Mouse (Mus musculus) liver, embryonic 16.5 days (tissue): Measurements from ENCODE around the gene Mypn. TPM values are rescaled to one million over a fixed set of nuclear protein-coding genes. Genes with fewer than 3 reads are reported as not detected.

ENCODE experiments used
- ATAC-seq: fragments of 200-750 bp; cut with Nextera tagmentation; 2 replicates; pipeline ENCODE4 v1.8.0; 2017; ENCODE audit warnings: low read depth, mild to moderate bottlenecking, moderate number of reproducible peaks, moderate library complexity
- H3K27ac ChIP-seq: fragments of 300-500 bp; sonication (generic); 2 replicates; pipeline ENCODE4 v1.5.1; 2014; ENCODE audit warnings: mild to moderate bottlenecking, low read length
- H3K27me3 ChIP-seq: fragments of 300-500 bp; sonication (generic); 2 replicates; pipeline ENCODE4 v1.6.1; 2014; ENCODE audit warnings: low read depth, low read length, mixed read lengths; ENCODE audit not compliant: control insufficient read depth, insufficient read depth
- H3K36me3 ChIP-seq: fragments of 300-500 bp; sonication (generic); 2 replicates; pipeline ENCODE4 v1.6.1; 2014; ENCODE audit warnings: mild to moderate bottlenecking; ENCODE audit not compliant: control insufficient read depth, insufficient read depth
- H3K4me1 ChIP-seq: fragments of 300-500 bp; sonication (generic); 2 replicates; pipeline ENCODE4 v1.6.1; 2014; ENCODE audit warnings: low read depth, low read length, mixed read lengths; ENCODE audit not compliant: control insufficient read depth
- H3K4me2 ChIP-seq: fragments of 300-500 bp; sonication (generic); 2 replicates; pipeline ENCODE4 v1.6.1; 2014; ENCODE audit warnings: low read depth, low read length, mixed read lengths
- H3K4me3 ChIP-seq: fragments of 300-500 bp; sonication (generic); 2 replicates; pipeline ENCODE4 v1.5.1; 2014; ENCODE audit warnings: low read depth, mild to moderate bottlenecking, low read length
- H3K9ac ChIP-seq: fragments of 300-500 bp; sonication (generic); 2 replicates; pipeline ENCODE4 v1.6.1; 2014; ENCODE audit warnings: low read depth, low read length
- H3K9me3 ChIP-seq: fragments of 300-500 bp; sonication (generic); replicated peaks from 2 replicates; pipeline ENCODE4 v1.6.1; 2016; ENCODE audit warnings: low read length; ENCODE audit not compliant: control insufficient read depth
- WGBS: fragments of 180-500 bp; shearing (Covaris S2); extraction: QIAGEN DNeasy Blood & Tissue Kit; methylation state at CpG from one replicate; pipeline ENCODE4 v1.1.7; 2014; ENCODE audit not compliant: insufficient replicate concordance; 5-methylcytosine and 5-hydroxymethylcytosine counted together
- polyA plus RNA-seq: library from polyadenylated mRNA; unstranded; fragments of >200 nt; fragmentation: Nextera tagmentation; extraction: Ambion mirVana; gene quantifications from 2 replicates; pipeline ENCODE4 v1.2.1, GENCODE M21; 2015

The Mypn gene
- polyA plus RNA-seq, 1 experiment from 2014 or later: 0.41 TPM

DNA sequence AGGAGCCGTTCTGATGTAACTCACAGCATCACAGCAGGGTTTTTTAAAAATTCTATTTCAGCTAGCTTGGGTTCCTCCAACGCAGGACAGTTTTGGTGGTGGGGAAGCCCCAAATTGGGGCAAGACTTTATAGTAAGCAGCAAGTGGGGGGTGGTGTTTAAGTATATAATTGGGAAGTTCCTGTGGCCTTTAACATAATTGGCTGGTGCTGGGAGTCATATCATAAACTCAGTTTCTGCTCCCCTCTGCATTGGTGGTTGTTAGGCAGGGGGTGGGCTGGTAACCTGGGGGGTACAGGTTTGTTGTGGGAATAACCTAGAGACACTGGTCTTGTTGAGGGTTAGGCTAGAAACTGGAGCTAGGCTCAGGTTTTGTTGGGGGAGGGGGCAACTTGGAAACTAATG lies 37.1 kb upstream of the Mypn start:
- H3K4me2 ChIP-seq: no peak overlapping the region
- no peak overlapping the region for H3K4me3 ChIP-seq
- H3K27ac ChIP-seq: no peak overlapping the region
- peaks cover 3% of the 10 kb centered on the region; the same call in 1 of the 2 replicates for H3K36me3 ChIP-seq
- peaks cover 9% of the 10 kb centered on the region for H3K4me1 ChIP-seq
- whole genome bisulfite sequencing: 68% methylated on average over 2 of the region's 2 CpGs
- H3K27me3 ChIP-seq: no peaks in the 10 kb centered on the region; the same call in 1 of the 2 replicates
- H3K9ac ChIP-seq: no peak overlapping the region
- no peaks in the 10 kb centered on the region for H3K9me3 ChIP-seq
- ATAC-seq: no peak

DNA sequence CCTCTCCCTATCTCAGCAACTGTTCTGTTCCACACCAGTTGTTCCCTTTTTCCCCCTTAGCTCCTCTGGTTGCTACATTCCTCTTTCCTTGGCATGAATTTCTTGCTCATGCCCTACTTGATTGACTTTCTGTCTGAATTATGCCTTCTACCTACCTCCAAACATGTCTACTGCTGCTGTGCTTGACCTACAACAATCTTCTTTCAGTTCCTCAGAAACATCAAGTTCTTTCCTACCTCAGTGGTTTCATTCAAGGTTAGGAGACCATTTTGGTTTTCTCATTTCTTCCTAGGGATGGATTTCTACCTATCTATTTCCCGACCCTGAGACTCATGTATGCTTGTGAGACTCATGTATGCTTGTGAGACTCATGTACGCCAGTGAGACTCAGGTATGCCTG lies 36.1 kb upstream of the Mypn start:
- ATAC-seq: no peak
- H3K4me3 ChIP-seq: no peak overlapping the region
- WGBS: 58% methylated on average over 2 of the region's 2 CpGs
- no peak overlapping the region for H3K9ac ChIP-seq
- H3K36me3 ChIP-seq: no peaks in the 10 kb centered on the region
- peaks cover 5% of the 10 kb centered on the region for H3K4me1 ChIP-seq
- H3K9me3 ChIP-seq: no peaks in the 10 kb centered on the region
- no peak overlapping the region for H3K4me2 ChIP-seq
- no peak overlapping the region for H3K27ac ChIP-seq
- no peaks in the 10 kb centered on the region; the same call in 1 of the 2 replicates for H3K27me3 ChIP-seq

DNA sequence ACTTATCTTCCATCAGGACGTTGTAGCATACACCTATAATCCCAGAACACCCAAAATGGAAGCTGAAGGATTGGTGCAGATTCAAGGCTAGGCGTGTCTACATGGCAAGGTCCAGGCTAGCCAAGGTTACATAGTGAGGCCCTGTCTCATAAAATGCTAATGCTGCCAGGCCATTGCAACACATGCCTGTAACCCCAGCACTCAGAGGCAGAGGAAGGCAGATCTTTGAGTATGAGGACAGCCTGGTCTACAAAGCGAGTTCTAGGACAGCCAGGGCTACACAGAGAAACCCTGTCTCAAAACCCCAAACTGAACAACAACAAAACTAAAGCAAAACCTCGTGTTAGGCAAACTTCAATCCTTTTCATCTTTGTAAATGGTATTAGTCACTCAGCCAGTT lies 34.3 kb upstream of the Mypn start:
- Histone ChIP-seq H3K4me2 (no peak overlapping the region), H3K4me1 (peaks cover 4% of the 10 kb centered on the region), H3K9me3 (no peaks in the 10 kb centered on the region), H3K27ac (no peak overlapping the region), H3K27me3 (no peaks in the 10 kb centered on the region; the same call in 1 of the 2 replicates), H3K4me3 (no peak overlapping the region), H3K9ac (no peak overlapping the region), H3K36me3 (no peaks in the 10 kb centered on the region)
- whole genome bisulfite sequencing: 56% methylated on average over 4 of the region's 4 CpGs
- no peak for ATAC-seq

DNA sequence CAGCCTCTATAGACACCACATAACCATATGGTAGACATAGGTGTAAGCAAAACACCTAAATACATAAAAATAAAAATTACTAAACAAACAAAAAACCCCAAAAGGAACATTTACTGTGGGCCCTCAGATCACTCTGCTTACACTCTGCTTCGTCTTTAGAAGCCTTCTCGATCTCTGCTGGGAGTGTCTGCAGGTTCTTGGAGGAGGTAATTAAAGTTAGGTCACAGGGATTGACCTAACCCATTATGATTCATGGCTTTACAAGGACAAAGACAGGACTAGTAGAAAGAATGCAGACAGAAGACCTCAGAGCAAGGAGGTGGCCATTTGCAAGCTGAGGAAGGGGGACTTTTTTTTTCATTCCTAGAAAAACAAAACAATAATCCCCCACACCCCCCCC lies 33.5 kb upstream of the Mypn start:
- Histone ChIP-seq H3K27me3 (no peaks in the 10 kb centered on the region; the same call in 1 of the 2 replicates), H3K4me2 (no peak overlapping the region), H3K9ac (no peak overlapping the region), H3K36me3 (no peaks in the 10 kb centered on the region), H3K27ac (no peak overlapping the region), H3K4me3 (no peak overlapping the region), H3K9me3 (no peaks in the 10 kb centered on the region), H3K4me1 (no peaks in the 10 kb centered on the region)
- 76% methylated on average over 2 of the region's 2 CpGs for WGBS
- ATAC-seq: no peak

DNA sequence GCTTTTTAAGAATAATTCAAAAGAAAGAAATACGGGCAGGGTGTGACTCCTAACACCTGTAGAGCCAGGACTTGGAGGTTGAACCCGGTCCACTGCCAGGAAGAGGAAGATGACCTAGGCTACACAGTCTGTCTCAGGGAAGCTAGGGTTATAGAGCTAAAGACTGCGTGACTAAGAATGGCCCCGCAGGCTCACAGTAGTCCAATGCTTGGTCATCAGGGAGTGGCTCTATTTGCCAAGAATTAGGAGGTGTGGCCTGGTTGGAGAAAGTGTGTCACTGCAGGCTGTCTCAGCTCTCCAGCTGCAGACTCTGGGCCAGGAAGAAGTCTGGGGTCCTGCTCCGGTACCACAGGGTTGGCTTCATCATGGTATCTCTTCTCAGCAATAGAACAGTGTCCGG lies 32.9 kb upstream of the Mypn start:
- no peak overlapping the region for H3K4me3 ChIP-seq
- no peaks in the 10 kb centered on the region for H3K4me1 ChIP-seq
- H3K36me3 ChIP-seq: no peaks in the 10 kb centered on the region
- H3K27me3 ChIP-seq: no peaks in the 10 kb centered on the region; the same call in 1 of the 2 replicates
- no peak overlapping the region for H3K27ac ChIP-seq
- H3K4me2 ChIP-seq: no peak overlapping the region
- 79% methylated on average over 6 of the region's 6 CpGs for WGBS
- no peaks in the 10 kb centered on the region for H3K9me3 ChIP-seq
- no peak for ATAC-seq
- no peak overlapping the region for H3K9ac ChIP-seq

DNA sequence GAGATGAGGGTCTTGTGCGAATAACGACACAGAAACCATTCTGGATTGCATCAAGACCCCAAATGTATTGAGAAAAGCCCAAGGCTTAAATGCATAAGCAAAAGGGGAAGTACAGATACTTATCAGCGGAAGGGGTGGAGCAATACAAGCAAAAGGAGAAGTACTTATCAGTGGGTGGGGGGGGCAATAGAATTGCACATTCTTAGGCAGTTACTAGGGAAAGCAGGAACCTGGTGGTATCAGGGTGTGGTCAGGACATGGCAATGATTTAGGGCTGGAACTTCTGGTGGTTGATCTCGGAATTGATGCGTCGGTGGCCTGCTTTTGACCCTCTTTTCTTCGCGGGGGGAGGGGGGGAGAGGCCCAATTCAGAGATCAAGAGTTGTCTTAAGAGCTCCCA lies 32.1 kb upstream of the Mypn start:
- Histone ChIP-seq H3K36me3 (no peaks in the 10 kb centered on the region), H3K9me3 (no peaks in the 10 kb centered on the region), H3K27ac (no peak overlapping the region), H3K27me3 (no peaks in the 10 kb centered on the region; the same call in 1 of the 2 replicates), H3K4me1 (no peaks in the 10 kb centered on the region), H3K4me3 (no peak overlapping the region), H3K4me2 (no peak overlapping the region), H3K9ac (no peak overlapping the region)
- no peak for ATAC-seq
- WGBS: 70% methylated on average over 8 of the region's 8 CpGs

DNA sequence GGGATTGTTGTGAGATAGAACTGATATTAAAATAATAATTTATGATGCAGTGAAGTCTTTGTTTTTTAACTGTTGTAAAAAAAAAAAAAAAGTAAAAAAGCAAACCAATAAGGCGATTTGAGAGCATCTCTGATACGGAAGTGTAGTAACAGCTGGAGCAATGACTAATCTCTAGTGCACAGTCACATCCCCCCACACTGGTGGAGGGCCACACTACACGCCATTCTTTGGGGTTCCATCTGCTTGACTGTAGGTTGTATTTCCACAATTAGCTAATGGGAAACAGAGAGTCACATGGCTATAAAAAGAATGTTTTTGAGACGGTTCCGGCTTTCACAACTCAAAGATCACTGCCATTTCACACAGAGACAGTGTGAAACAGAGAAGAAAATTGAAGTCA lies 30.4 kb upstream of the Mypn start:
- H3K27ac ChIP-seq: no peak overlapping the region
- no peaks in the 10 kb centered on the region for H3K27me3 ChIP-seq
- no peak overlapping the region for H3K4me2 ChIP-seq
- 62% methylated on average over 5 of the region's 5 CpGs for WGBS
- no peaks in the 10 kb centered on the region for H3K36me3 ChIP-seq
- no peaks in the 10 kb centered on the region for H3K4me1 ChIP-seq
- no peaks in the 10 kb centered on the region for H3K9me3 ChIP-seq
- H3K4me3 ChIP-seq: no peak overlapping the region
- no peak overlapping the region for H3K9ac ChIP-seq
- ATAC-seq: no peak

DNA sequence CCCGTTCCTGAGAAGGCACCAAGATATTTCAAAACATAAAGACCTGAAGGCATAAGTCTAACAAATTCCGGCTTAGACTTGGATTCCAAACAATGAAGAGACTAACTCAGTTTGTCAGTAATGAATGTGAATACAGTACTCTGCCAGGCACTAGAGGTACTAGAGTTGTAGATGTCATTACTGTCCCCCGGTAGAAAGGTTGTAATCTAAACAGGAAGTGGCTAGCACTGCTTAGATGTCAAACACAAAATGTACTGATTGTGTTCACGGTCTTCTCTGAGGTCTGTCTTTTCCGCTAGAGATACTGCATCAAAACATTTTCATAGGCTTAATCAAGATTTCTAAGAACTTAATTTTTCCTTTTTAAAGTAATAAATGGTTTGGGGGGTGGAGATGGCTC lies 27.9 kb upstream of the Mypn start:
- Histone ChIP-seq H3K27me3 (no peaks in the 10 kb centered on the region), H3K4me1 (no peaks in the 10 kb centered on the region), H3K9me3 (no peaks in the 10 kb centered on the region), H3K36me3 (no peaks in the 10 kb centered on the region), H3K4me3 (no peak overlapping the region), H3K9ac (no peak overlapping the region), H3K27ac (no peak overlapping the region), H3K4me2 (no peak overlapping the region)
- no peak for ATAC-seq
- WGBS: 21% methylated on average over 5 of the region's 5 CpGs

DNA sequence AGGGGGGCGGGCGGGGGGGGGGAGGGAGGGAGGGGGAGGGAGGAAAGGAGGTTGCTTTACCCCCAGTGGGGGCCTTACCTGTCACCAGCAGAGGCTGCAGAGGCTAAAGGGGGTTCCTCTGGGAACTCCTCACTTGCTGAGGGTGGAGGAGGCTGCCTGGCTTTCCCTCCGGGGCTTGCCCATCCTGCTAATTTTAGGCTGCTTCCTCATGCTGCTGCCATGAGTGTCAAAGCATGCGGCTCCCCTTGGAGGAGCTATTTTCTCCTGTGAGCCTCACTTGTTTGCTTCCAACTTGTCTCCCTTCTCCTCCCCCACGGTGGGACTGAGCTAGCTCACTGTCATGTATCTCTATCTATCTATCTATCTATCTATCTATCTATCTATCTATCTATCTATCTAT lies 27.1 kb upstream of the Mypn start:
- no peaks in the 10 kb centered on the region for H3K9me3 ChIP-seq
- no peaks in the 10 kb centered on the region for H3K27me3 ChIP-seq
- no peak for ATAC-seq
- no peak overlapping the region for H3K9ac ChIP-seq
- no peak overlapping the region for H3K27ac ChIP-seq
- no peaks in the 10 kb centered on the region for H3K4me1 ChIP-seq
- H3K4me2 ChIP-seq: no peak overlapping the region
- no peaks in the 10 kb centered on the region for H3K36me3 ChIP-seq
- WGBS: 20% methylated on average over 3 of the region's 5 CpGs
- H3K4me3 ChIP-seq: no peak overlapping the region
